Mouse (Mus musculus) megakaryocyte-erythroid progenitor cell, adult 5-6 weeks (primary cell): ENCODE data around the gene Tdgf1. TPM values are rescaled to one million over a fixed set of nuclear protein-coding genes. Genes with fewer than 3 reads are reported as not detected.

Experiments
- ATAC-seq: replicated peaks from 2 replicates; pipeline ENCODE4 v1.8.0; 2016; ENCODE audit warnings: mild to moderate bottlenecking, inconsistent platforms; ENCODE audit not compliant: severe bottlenecking, poor library complexity, low FRiP score, low TSS enrichment
- total RNA-seq, 2 experiments: library from RNA; stranded (forward) in 1 of 2; stranded (reverse) in 1 of 2; fragments of 200-1000, 215-1000 nt in 1 of 2; fragments of >200 nt in 1 of 2; fragmentation: Nextera tagmentation in 1 of 2; gene quantifications; 2 replicates each; pipeline ENCODE4 v1.2.3; 2014 to 2017

Gene Tdgf1
- total RNA-seq, 2 experiments from 2014 or later, result not detected

- no peak for ATAC-seq
These were observed 8.9 kb upstream of the Tdgf1 start for GRCm38 (mm10) chr9:110954681-110955445.

GRCm38 (mm10) chr9:110953550-110954461, 7.8 kb upstream of the Tdgf1 start:
- ATAC-seq, result peak; percentile 49

- ATAC-seq, result no peak
These were observed 7.1 kb upstream of the Tdgf1 start for GRCm38 (mm10) chr9:110952931-110953549.

GRCm38 (mm10) chr9:110952398-110952797, 6.4 kb upstream of the Tdgf1 start:
- peak; percentile 75 for ATAC-seq

- no peak for ATAC-seq
These were observed 5.9 kb upstream of the Tdgf1 start for GRCm38 (mm10) chr9:110951866-110952265.

GRCm38 (mm10) chr9:110951397-110951796, 5.4 kb upstream of the Tdgf1 start, which contains the start of gene Lrrc2:
Lrrc2 (plus strand) TSS chr9:110951545.
- no peak for ATAC-seq

GRCm38 (mm10) chr9:110950109-110950508, 4.2 kb upstream of the Tdgf1 start:
- no peak for ATAC-seq

GRCm38 (mm10) chr9:110948813-110949310, 2.9 kb upstream of the Tdgf1 start:
- no peak for ATAC-seq

GRCm38 (mm10) chr9:110947900-110948299, 1.9 kb upstream of the Tdgf1 start:
- ATAC-seq, result no peak

- ATAC-seq, result no peak
These were observed 1.3 kb upstream of the Tdgf1 start for GRCm38 (mm10) chr9:110947261-110947661.

- no peak for ATAC-seq
These were observed 638 bp upstream of the Tdgf1 start for GRCm38 (mm10) chr9:110946548-110947044.

- ATAC-seq, result no peak
These were observed 615 bp downstream of the Tdgf1 start for GRCm38 (mm10) chr9:110945343-110945742.

GRCm38 (mm10) chr9:110944265-110944664, 1.7 kb downstream of the Tdgf1 start:
- ATAC-seq, result peak; percentile 58; the same call in 1 of the 2 replicates

GRCm38 (mm10) chr9:110937506-110938490, 8.2 kb downstream of the Tdgf1 start:
- ATAC-seq, result no peak

GRCm38 (mm10) chr9:110935941-110936340, 10.0 kb downstream of the Tdgf1 start:
- no peak for ATAC-seq

- ATAC-seq, result no peak
These were observed 12.0 kb downstream of the Tdgf1 start for GRCm38 (mm10) chr9:110933850-110934437.

GRCm38 (mm10) chr9:110931573-110931972, 14.4 kb downstream of the Tdgf1 start:
- no peak for ATAC-seq

- peak; percentile 67; the same call in 1 of the 2 replicates for ATAC-seq
These were observed 23.2 kb downstream of the Tdgf1 start for GRCm38 (mm10) chr9:110922759-110923158.
